Mouse (Mus musculus): ENCODE data around the gene Slc7a6. TPM values are rescaled to one million over a fixed set of nuclear protein-coding genes. Genes with fewer than 3 reads are reported as not detected.
A peak's percentile ranks its signal among the peaks of the same experiment; 100 is the strongest.

Slc7a6 gene
- polyA plus RNA-seq, 1 experiment from 2014 or later = 77.2 TPM

- Histone ChIP-seq H3K9ac (no peak overlapping the region), H3K27ac (no peak overlapping the region), H3K4me3 (no peak overlapping the region), H3K4me1 (peaks cover 31% of the 10 kb centered on the region), H3K4me2 (no peak overlapping the region), H3K9me3 (replicated peaks) (no peaks in the 10 kb centered on the region), H3K36me3 (ENCODE audit: poor library complexity, severe bottlenecking) (peaks cover 39% of the 10 kb centered on the region), H3K27me3 (peaks cover 64% of the 10 kb centered on the region)
- WGBS = 89% methylated on average over 6 of the region's 6 CpGs
- ATAC-seq = no peak
These were observed 34.7 kb upstream of the Slc7a6 start for GRCm38 (mm10) chr8:106133946-106134345.

- Histone ChIP-seq H3K4me2 (no peak overlapping the region), H3K4me3 (no peak overlapping the region), H3K36me3 (ENCODE audit: poor library complexity, severe bottlenecking) (peaks cover 31% of the 10 kb centered on the region), H3K27ac (no peak overlapping the region), H3K27me3 (peaks cover 73% of the 10 kb centered on the region), H3K9me3 (replicated peaks) (no peaks in the 10 kb centered on the region), H3K4me1 (peaks cover 31% of the 10 kb centered on the region), H3K9ac (no peak overlapping the region)
- ATAC-seq = no peak
- WGBS = 24% methylated on average over 14 of the region's 14 CpGs
These were observed 33.7 kb upstream of the Slc7a6 start for GRCm38 (mm10) chr8:106134751-106135571.

GRCm38 (mm10) chr8:106135672-106136071, 33.0 kb upstream of the Slc7a6 start:
- 6% methylated on average over 19 of the region's 19 CpGs for WGBS
- Histone ChIP-seq H3K27ac (no peak overlapping the region), H3K9ac (no peak overlapping the region), H3K27me3 (peaks cover 78% of the 10 kb centered on the region), H3K4me1 (peaks cover 31% of the 10 kb centered on the region), H3K36me3 (ENCODE audit: poor library complexity, severe bottlenecking) (peaks cover 23% of the 10 kb centered on the region), H3K4me2 (peak overlapping the region; percentile 76; the same call in 1 of the 2 replicates), H3K9me3 (replicated peaks) (no peaks in the 10 kb centered on the region), H3K4me3 (peak overlapping the region; percentile 47; the same call in 1 of the 2 replicates)
- ATAC-seq = no peak

GRCm38 (mm10) chr8:106136156-106137130, 32.2 kb upstream of the Slc7a6 start, which contains the start of gene Esrp2:
Gene Esrp2 (minus strand): TSS chr8:106136974.
- Histone ChIP-seq H3K27me3 (peaks cover 78% of the 10 kb centered on the region), H3K27ac (no peak within 1 kb of the TSS), H3K9me3 (replicated peaks) (no peaks in the 10 kb centered on the region), H3K36me3 (ENCODE audit: poor library complexity, severe bottlenecking) (peaks cover 16% of the 10 kb centered on the region), H3K4me1 (peaks cover 31% of the 10 kb centered on the region), H3K4me3 (peak within 1 kb of the TSS; percentile 47), H3K4me2 (peak within 1 kb of the TSS; percentile 76), H3K9ac (peak within 1 kb of the TSS; percentile 60)
- peak; percentile 36; the same call in 1 of the 2 replicates for ATAC-seq
- 1% methylated on average over 74 of the region's 86 CpGs for WGBS

GRCm38 (mm10) chr8:106137218-106137905, 31.3 kb upstream of the Slc7a6 start:
- H3K4me1 ChIP-seq = peaks cover 31% of the 10 kb centered on the region
- H3K9me3 ChIP-seq (replicated peaks) = no peaks in the 10 kb centered on the region
- peak overlapping the region; percentile 60 for H3K9ac ChIP-seq
- H3K4me2 ChIP-seq = peak overlapping the region; percentile 76
- H3K36me3 ChIP-seq (ENCODE audit: poor library complexity, severe bottlenecking) = peaks cover 7% of the 10 kb centered on the region
- H3K4me3 ChIP-seq = peak overlapping the region; percentile 47
- 3% methylated on average over 22 of the region's 22 CpGs for WGBS
- H3K27me3 ChIP-seq = peaks cover 78% of the 10 kb centered on the region
- no peak for ATAC-seq
- no peak overlapping the region for H3K27ac ChIP-seq

GRCm38 (mm10) chr8:106137906-106138477, 30.7 kb upstream of the Slc7a6 start:
- Histone ChIP-seq H3K4me3 (peak overlapping the region; percentile 47), H3K27ac (no peak overlapping the region), H3K4me1 (peaks cover 31% of the 10 kb centered on the region), H3K4me2 (peak overlapping the region; percentile 76), H3K9me3 (replicated peaks) (no peaks in the 10 kb centered on the region), H3K27me3 (peaks cover 73% of the 10 kb centered on the region), H3K36me3 (ENCODE audit: poor library complexity, severe bottlenecking) (peaks cover under 1% of the 10 kb centered on the region; the same call in 1 of the 2 replicates), H3K9ac (peak overlapping the region; percentile 60; the same call in 1 of the 2 replicates)
- under 1% methylated on average over 24 of the region's 24 CpGs for whole genome bisulfite sequencing
- ATAC-seq = peak; percentile 57

GRCm38 (mm10) chr8:106138616-106139015, 30.0 kb upstream of the Slc7a6 start:
- H3K4me3 ChIP-seq = peak overlapping the region; percentile 47
- ATAC-seq = no peak
- peaks cover 31% of the 10 kb centered on the region for H3K4me1 ChIP-seq
- peak overlapping the region; percentile 60; the same call in 1 of the 2 replicates for H3K9ac ChIP-seq
- H3K27me3 ChIP-seq = peaks cover 67% of the 10 kb centered on the region
- no peaks in the 10 kb centered on the region for H3K9me3 ChIP-seq (replicated peaks)
- H3K36me3 ChIP-seq (ENCODE audit: poor library complexity, severe bottlenecking) = no peaks in the 10 kb centered on the region
- no peak overlapping the region for H3K27ac ChIP-seq
- 17% methylated on average over 7 of the region's 7 CpGs for WGBS
- H3K4me2 ChIP-seq = peak overlapping the region; percentile 76

GRCm38 (mm10) chr8:106140191-106140590, 28.5 kb upstream of the Slc7a6 start:
- WGBS = 67% methylated on average over 5 of the region's 5 CpGs
- H3K9me3 ChIP-seq (replicated peaks) = no peaks in the 10 kb centered on the region
- no peaks in the 10 kb centered on the region for H3K36me3 ChIP-seq (ENCODE audit: poor library complexity, severe bottlenecking)
- ATAC-seq = no peak
- peaks cover 51% of the 10 kb centered on the region for H3K27me3 ChIP-seq
- no peak overlapping the region for H3K9ac ChIP-seq
- peaks cover 31% of the 10 kb centered on the region for H3K4me1 ChIP-seq
- no peak overlapping the region for H3K4me3 ChIP-seq
- H3K27ac ChIP-seq = no peak overlapping the region
- no peak overlapping the region for H3K4me2 ChIP-seq

GRCm38 (mm10) chr8:106140769-106141168, 27.9 kb upstream of the Slc7a6 start:
- Histone ChIP-seq H3K9me3 (replicated peaks) (no peaks in the 10 kb centered on the region), H3K9ac (no peak overlapping the region), H3K4me1 (peaks cover 29% of the 10 kb centered on the region), H3K36me3 (ENCODE audit: poor library complexity, severe bottlenecking) (no peaks in the 10 kb centered on the region), H3K4me3 (no peak overlapping the region), H3K27ac (no peak overlapping the region), H3K4me2 (no peak overlapping the region), H3K27me3 (peaks cover 45% of the 10 kb centered on the region)
- 17% methylated on average over 13 of the region's 13 CpGs for WGBS
- ATAC-seq = peak; percentile 69

- Histone ChIP-seq H3K9me3 (replicated peaks) (no peaks in the 10 kb centered on the region), H3K4me3 (no peak overlapping the region), H3K4me1 (no peaks in the 10 kb centered on the region), H3K9ac (no peak overlapping the region), H3K27me3 (peaks cover 1% of the 10 kb centered on the region; the same call in 1 of the 2 replicates), H3K36me3 (ENCODE audit: poor library complexity, severe bottlenecking) (no peaks in the 10 kb centered on the region), H3K4me2 (no peak overlapping the region), H3K27ac (no peak overlapping the region)
- WGBS = 95% methylated on average over 2 of the region's 2 CpGs
- ATAC-seq = no peak
These were observed 23.3 kb upstream of the Slc7a6 start for GRCm38 (mm10) chr8:106145331-106145730.

- Histone ChIP-seq H3K9ac (no peak overlapping the region), H3K9me3 (replicated peaks) (no peaks in the 10 kb centered on the region), H3K4me3 (no peak overlapping the region), H3K36me3 (ENCODE audit: poor library complexity, severe bottlenecking) (no peaks in the 10 kb centered on the region), H3K4me1 (peaks cover 6% of the 10 kb centered on the region), H3K27me3 (no peaks in the 10 kb centered on the region), H3K4me2 (no peak overlapping the region), H3K27ac (no peak overlapping the region)
- 95% methylated on average over 4 of the region's 4 CpGs for WGBS
- ATAC-seq = no peak
These were observed 22.6 kb upstream of the Slc7a6 start for GRCm38 (mm10) chr8:106146014-106146413.

All from forebrain, embryonic 13.5 days (tissue).